Mouse (Mus musculus): ENCODE results near the gene Olfr362.

GRCm38 (mm10) chr2:37065446-37065845 is 52.3 kb downstream of the Olfr362 start, which contains the start of gene Olfr360:
- TF ChIP-seq CTCF (IDR thresholded peaks at IDR 0.05; ENCODE audit: low read depth, low read length) = no peak
- TF ChIP-seq GATA1 (IDR thresholded peaks at IDR 0.05; ENCODE audit: borderline replicate concordance, low read length) = no peak
- no peak for TF ChIP-seq POLR2AphosphoS5 (IDR thresholded peaks at IDR 0.05; ENCODE audit: insufficient replicate concordance, low read depth, low read length)
- TF ChIP-seq GATA2 (IDR thresholded peaks at IDR 0.05; ENCODE audit: borderline replicate concordance, low read depth, low read length) = no peak
- TF ChIP-seq TAL1 (conservative IDR thresholded peaks at IDR 0.05; ENCODE audit: low read depth, low read length) = no peak
